Mouse (Mus musculus): ENCODE data around the gene Phf13.

DNA sequence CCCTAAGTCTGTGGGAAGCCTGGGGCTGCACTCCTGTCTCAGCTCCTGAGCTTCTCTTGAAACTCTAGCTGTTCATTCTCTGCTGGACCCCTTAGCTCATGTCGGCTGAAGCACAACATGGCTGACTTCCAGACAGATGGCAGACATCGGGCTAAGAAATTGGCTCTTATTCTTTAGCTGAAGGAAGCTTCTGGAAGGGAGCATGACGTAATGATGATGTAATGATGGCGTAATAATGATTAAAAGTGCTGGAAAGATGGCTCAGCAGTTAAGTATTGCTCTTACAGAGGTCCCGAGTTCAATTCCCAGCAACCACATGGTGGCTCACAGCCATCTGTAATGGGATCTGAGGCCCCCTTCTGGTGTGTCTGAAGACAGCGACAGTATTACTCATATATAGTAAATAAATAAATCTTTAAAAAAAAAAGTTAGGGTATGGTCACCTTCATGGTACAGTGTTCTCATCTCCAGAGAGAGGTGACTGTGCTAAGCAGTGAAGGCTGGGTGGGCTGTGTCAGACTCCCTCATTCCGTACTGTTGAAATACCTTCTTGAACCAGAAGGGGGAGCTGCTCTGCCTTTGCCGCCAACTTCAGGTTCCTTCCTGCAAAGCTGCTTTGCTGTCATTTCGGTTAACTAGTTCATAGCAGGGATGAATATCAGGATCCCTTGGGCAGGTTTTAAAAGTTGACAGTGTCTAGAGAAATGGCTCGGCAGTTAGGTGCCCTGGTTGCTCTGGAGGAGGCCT lies 23.7 kb downstream of the Phf13 start:
- TF ChIP-seq POLR2A (IDR thresholded peaks at IDR 0.05; ENCODE audit: low read depth, low read length) (no peak), CTCF (conservative IDR thresholded peaks at IDR 0.05; ENCODE audit: insufficient read depth, insufficient read length, low read depth, low read length) (peak; percentile 63; the same call in 1 of the 2 replicates)
